Mouse (Mus musculus) left cerebral cortex, adult 8-10 months (tissue): Measurements from ENCODE around the gene Tex45. TPM values are rescaled to one million over a fixed set of nuclear protein-coding genes. Genes with fewer than 3 reads are reported as not detected.

Experiments
- DNase-seq, 2 experiments: peaks; one replicate each; pipeline ENCODE4 v3.0.0; 2022; ENCODE audit warnings: low spot score in 2 of 2
- total RNA-seq, 4 experiments: library from RNA; stranded (reverse); gene quantifications; 2 replicates each; pipeline ENCODE4 v1.2.4; 2022

The Tex45 gene
- total RNA-seq, 4 experiments from 2014 or later: 0.30 TPM; not detected in 3

DNA sequence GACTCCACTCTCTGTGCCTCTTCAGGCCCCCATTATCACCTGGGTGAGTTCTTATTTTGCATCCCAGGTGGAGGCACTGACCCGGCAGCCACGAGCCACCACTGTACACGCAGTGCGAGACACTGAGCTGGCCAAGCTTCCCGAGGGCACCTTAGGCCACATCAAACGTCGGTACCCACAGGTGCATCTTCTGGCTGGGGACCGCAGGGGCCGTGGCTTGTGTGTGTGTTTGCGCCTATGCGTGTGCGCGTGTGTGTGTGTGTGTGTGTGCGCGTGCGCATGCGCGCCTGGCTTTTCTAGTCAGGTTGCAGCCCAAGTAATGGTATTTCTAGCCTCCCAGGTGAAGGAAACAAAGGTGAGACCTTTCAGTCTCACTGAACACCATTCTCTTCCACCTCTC, 61.3 kb downstream of the Tex45 start:
- no peak for DNase-seq

GRCm38 (mm10) chr8:3536053-3536841, 65.6 kb downstream of the Tex45 start:
- DNase-seq: no peak

Other genes starting within 250 kb of the Tex45 start
- gene Insr, start 191.2 kb upstream of the Tex45 start, total RNA-seq: 10 to 100 TPM; 45.9 to 54.0 (median 51.3) TPM
- gene A430078G23Rik, start 117.4 kb upstream of the Tex45 start, total RNA-seq: not detected
- gene Arhgef18, start 77.9 kb upstream of the Tex45 start, total RNA-seq: 10 to 100 TPM; 38.6 to 45.6 (median 41.8) TPM
- 1 to 10 TPM in 1 of 4 experiments, under 1 TPM in 3; 0.41 to 1.0 (median 0.90) TPM for gene Pex11g, start 3.2 kb upstream of the Tex45 start, total RNA-seq
- 10 to 100 TPM; 30.8 to 36.0 (median 31.9) TPM for gene Zfp358, start 22.3 kb downstream of the Tex45 start, total RNA-seq
- gene Mcoln1, start 29.6 kb downstream of the Tex45 start, total RNA-seq: 100 to 1,000 TPM in 1 of 4 experiments, 10 to 100 TPM in 3; 85.3 to 100 (median 94.8) TPM
- 10 to 100 TPM; 62.6 to 70.7 (median 67.0) TPM for gene Pnpla6, start 44.5 kb downstream of the Tex45 start, total RNA-seq
- not detected for gene C330021F23Rik, start 97.1 kb downstream of the Tex45 start, total RNA-seq
- 10 to 100 TPM; 29.0 to 34.2 (median 32.6) TPM for gene Camsap3, start 116.4 kb downstream of the Tex45 start, total RNA-seq
- gene Xab2, start 150.5 kb downstream of the Tex45 start, total RNA-seq: 10 to 100 TPM; 38.1 to 41.5 (median 40.5) TPM
- gene Pet100, start 150.7 kb downstream of the Tex45 start, total RNA-seq: 10 to 100 TPM; 55.9 to 90.3 (median 75.7) TPM
- gene Pcp2, start 154.7 kb downstream of the Tex45 start, total RNA-seq: not detected
- 10 to 100 TPM; 55.4 to 80.3 (median 63.3) TPM for gene Stxbp2, start 160.1 kb downstream of the Tex45 start, total RNA-seq
- gene Retn, start 184.9 kb downstream of the Tex45 start, total RNA-seq: 1 to 10 TPM in 3 of 4 experiments, under 1 TPM in 1; 0.96 to 1.5 (median 1.1) TPM
- under 1 TPM in 2 of 4 experiments, not detected in 2; 0.42 to 0.59 TPM for gene Mcemp1, start 194.9 kb downstream of the Tex45 start, total RNA-seq
- gene Fcor, start 201.5 kb downstream of the Tex45 start, total RNA-seq: 10 to 100 TPM; 11.6 to 18.0 (median 13.9) TPM
- gene Trappc5, start 205.4 kb downstream of the Tex45 start, total RNA-seq: 10 to 100 TPM; 27.3 to 29.4 (median 28.7) TPM
- gene Fcer2a, start 223.3 kb downstream of the Tex45 start, total RNA-seq: not detected
- gene Clec4g, start 249.8 kb downstream of the Tex45 start, total RNA-seq: under 1 TPM in 2 of 4 experiments, not detected in 2; 0.27 to 0.40 TPM